Mouse (Mus musculus): ENCODE results near the gene Hspbap1. TPM values are rescaled to one million over a fixed set of nuclear protein-coding genes. Genes with fewer than 3 reads are reported as not detected.
A peak's percentile ranks its signal among the peaks of the same experiment; 100 is the strongest.

Hspbap1 gene
- polyA plus RNA-seq (2012; rRNA removed) = 1.6 and 4.4 TPM in 2 replicates

GRCm38 (mm10) chr16:35769878-35770657 is at the start of gene Hspbap1:
Gene Hspbap1 (plus strand): TSS chr16:35770375.
- under 1% methylated on average over 51 of the region's 51 CpGs for WGBS
- no peaks in the 10 kb centered on the region for H3K36me3 ChIP-seq (ENCODE audit: control insufficient read depth, insufficient read depth, low read length)

GRCm38 (mm10) chr16:35724561-35724960 is 45.6 kb upstream of the Hspbap1 start:
- TF ChIP-seq CTCF (IDR thresholded peaks at IDR 0.05; ENCODE audit: extremely low read depth, insufficient read length, insufficient replicate concordance, low read depth, low read length) = no peak
- TF ChIP-seq POLR2A (IDR thresholded peaks at IDR 0.05; ENCODE audit: low read depth, low read length) = no peak
- Histone ChIP-seq H3K4me1 (ENCODE audit: control insufficient read depth, insufficient read depth, insufficient read length, low read length) (no peaks in the 10 kb centered on the region), H3K36me3 (ENCODE audit: control insufficient read depth, insufficient read depth, low read length) (peaks cover 28% of the 10 kb centered on the region), H3K4me3 (ENCODE audit: low read depth, low read length) (no peak overlapping the region), H3K27ac (ENCODE audit: insufficient read depth, low read depth, low read length) (no peak overlapping the region), H3K27me3 (ENCODE audit: control insufficient read depth, insufficient read depth, low read length) (no peaks in the 10 kb centered on the region)
- WGBS = 91% methylated on average over 6 of the region's 6 CpGs

More at GRCm38 (mm10) chr16:35769878-35770657, at the start of gene Hspbap1:
- TF ChIP-seq POLR2A (IDR thresholded peaks at IDR 0.05; ENCODE audit: low read depth, low read length) (no peak; the same call in none of the 2 replicates), CTCF (IDR thresholded peaks at IDR 0.05; ENCODE audit: extremely low read depth, insufficient read length, insufficient replicate concordance, low read depth, low read length) (no peak)
- peak within 1 kb of the TSS; percentile 93 for H3K4me3 ChIP-seq (ENCODE audit: low read depth, low read length)
- no peaks in the 10 kb centered on the region for H3K27me3 ChIP-seq (ENCODE audit: control insufficient read depth, insufficient read depth, low read length)
- H3K4me1 ChIP-seq (ENCODE audit: control insufficient read depth, insufficient read depth, insufficient read length, low read length) = peaks cover 11% of the 10 kb centered on the region
- H3K27ac ChIP-seq (ENCODE audit: insufficient read depth, low read depth, low read length) = peak within 1 kb of the TSS; percentile 89

- H3K36me3 ChIP-seq (ENCODE audit: control insufficient read depth, insufficient read depth, low read length) = peaks cover 29% of the 10 kb centered on the region
- no peak overlapping the region for H3K4me3 ChIP-seq (ENCODE audit: low read depth, low read length)
- H3K27me3 ChIP-seq (ENCODE audit: control insufficient read depth, insufficient read depth, low read length) = no peaks in the 10 kb centered on the region
- H3K4me1 ChIP-seq (ENCODE audit: control insufficient read depth, insufficient read depth, insufficient read length, low read length) = no peaks in the 10 kb centered on the region
- TF ChIP-seq POLR2A (IDR thresholded peaks at IDR 0.05; ENCODE audit: low read depth, low read length) (no peak), CTCF (IDR thresholded peaks at IDR 0.05; ENCODE audit: extremely low read depth, insufficient read length, insufficient replicate concordance, low read depth, low read length) (no peak)
- H3K27ac ChIP-seq (ENCODE audit: insufficient read depth, low read depth, low read length) = no peak overlapping the region
- 91% methylated on average over 2 of the region's 2 CpGs for WGBS
Observed at GRCm38 (mm10) chr16:35726601-35727000, 43.6 kb upstream of the Hspbap1 start.

- Histone ChIP-seq H3K4me1 (ENCODE audit: control insufficient read depth, insufficient read depth, insufficient read length, low read length) (no peaks in the 10 kb centered on the region), H3K4me3 (ENCODE audit: low read depth, low read length) (no peak overlapping the region), H3K36me3 (ENCODE audit: control insufficient read depth, insufficient read depth, low read length) (peaks cover 40% of the 10 kb centered on the region), H3K27me3 (ENCODE audit: control insufficient read depth, insufficient read depth, low read length) (no peaks in the 10 kb centered on the region), H3K27ac (ENCODE audit: insufficient read depth, low read depth, low read length) (no peak overlapping the region)
- TF ChIP-seq POLR2A (IDR thresholded peaks at IDR 0.05; ENCODE audit: low read depth, low read length) = no peak
- 86% methylated on average over 8 of the region's 8 CpGs for WGBS
Observed at GRCm38 (mm10) chr16:35729151-35729738, 40.9 kb upstream of the Hspbap1 start.

DNA sequence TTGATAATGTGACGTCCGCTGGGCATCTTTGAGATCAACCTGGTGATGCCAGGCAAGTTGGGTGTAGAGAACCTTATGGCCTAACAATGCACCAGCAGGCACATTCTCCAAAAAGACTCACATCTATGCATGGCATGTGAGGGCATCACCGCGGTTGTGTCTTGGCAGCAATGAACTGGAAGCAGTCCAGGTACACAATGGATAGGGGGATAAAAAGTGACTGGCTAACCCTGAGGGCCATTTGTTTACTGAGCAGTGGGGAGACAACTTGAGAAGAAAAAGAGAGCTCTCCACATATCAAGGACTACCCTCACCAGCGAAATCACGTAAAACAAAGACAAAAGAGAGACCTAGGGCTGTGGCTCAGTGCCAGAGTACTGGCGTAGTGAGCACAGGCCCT is 38.1 kb upstream of the Hspbap1 start:
- Histone ChIP-seq H3K36me3 (ENCODE audit: control insufficient read depth, insufficient read depth, low read length) (peaks cover 35% of the 10 kb centered on the region), H3K27ac (ENCODE audit: insufficient read depth, low read depth, low read length) (no peak overlapping the region), H3K27me3 (ENCODE audit: control insufficient read depth, insufficient read depth, low read length) (no peaks in the 10 kb centered on the region), H3K4me1 (ENCODE audit: control insufficient read depth, insufficient read depth, insufficient read length, low read length) (no peaks in the 10 kb centered on the region), H3K4me3 (ENCODE audit: low read depth, low read length) (no peak overlapping the region)
- WGBS = 89% methylated on average over 7 of the region's 7 CpGs
- no peak for TF ChIP-seq CTCF (IDR thresholded peaks at IDR 0.05; ENCODE audit: extremely low read depth, insufficient read length, insufficient replicate concordance, low read depth, low read length)

- Histone ChIP-seq H3K36me3 (ENCODE audit: control insufficient read depth, insufficient read depth, low read length) (peaks cover 30% of the 10 kb centered on the region), H3K27me3 (ENCODE audit: control insufficient read depth, insufficient read depth, low read length) (no peaks in the 10 kb centered on the region), H3K4me3 (ENCODE audit: low read depth, low read length) (no peak overlapping the region), H3K4me1 (ENCODE audit: control insufficient read depth, insufficient read depth, insufficient read length, low read length) (peaks cover 7% of the 10 kb centered on the region), H3K27ac (ENCODE audit: insufficient read depth, low read depth, low read length) (no peak overlapping the region)
- TF ChIP-seq POLR2A (IDR thresholded peaks at IDR 0.05; ENCODE audit: low read depth, low read length) (no peak), CTCF (IDR thresholded peaks at IDR 0.05; ENCODE audit: extremely low read depth, insufficient read length, insufficient replicate concordance, low read depth, low read length) (peak; percentile 92)
- 12% methylated on average over 6 of the region's 6 CpGs for WGBS
Observed at GRCm38 (mm10) chr16:35734038-35734437, 36.1 kb upstream of the Hspbap1 start.

DNA sequence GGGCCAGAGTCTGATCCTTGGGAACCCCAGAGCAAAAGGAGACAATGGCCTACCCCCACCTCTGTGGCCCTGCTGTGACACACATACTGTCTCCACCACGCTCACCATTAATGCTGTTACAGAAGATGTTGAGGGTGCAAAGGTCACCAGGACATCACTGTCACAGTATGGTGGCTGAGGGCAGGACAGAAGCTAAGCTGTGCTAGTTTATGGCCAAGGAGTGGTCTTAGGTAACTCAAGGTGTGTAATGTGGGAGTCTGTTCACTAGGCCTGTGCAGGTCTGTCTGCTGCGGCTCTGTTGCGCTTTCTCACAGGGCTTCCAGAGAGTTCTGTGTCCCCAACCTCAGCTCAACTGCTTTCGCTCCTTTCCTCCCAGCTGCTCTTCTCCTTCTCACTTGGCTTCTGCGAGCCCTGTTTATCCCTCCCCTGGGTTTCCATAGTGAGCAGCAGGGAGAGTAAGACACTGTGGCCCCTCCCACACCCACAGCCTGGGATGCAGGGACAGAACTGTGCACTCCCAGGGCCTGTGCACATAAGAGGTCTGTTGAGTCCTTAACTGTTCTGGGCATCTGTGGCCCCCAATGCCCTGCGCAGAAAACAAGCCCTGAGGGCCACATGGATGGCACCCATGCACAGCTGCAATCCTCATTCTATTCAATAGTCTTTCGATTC is 31.9 kb upstream of the Hspbap1 start:
- Histone ChIP-seq H3K36me3 (ENCODE audit: control insufficient read depth, insufficient read depth, low read length) (peaks cover 9% of the 10 kb centered on the region), H3K4me3 (ENCODE audit: low read depth, low read length) (no peak overlapping the region), H3K4me1 (ENCODE audit: control insufficient read depth, insufficient read depth, insufficient read length, low read length) (peaks cover 7% of the 10 kb centered on the region), H3K27me3 (ENCODE audit: control insufficient read depth, insufficient read depth, low read length) (no peaks in the 10 kb centered on the region), H3K27ac (ENCODE audit: insufficient read depth, low read depth, low read length) (no peak overlapping the region)
- TF ChIP-seq CTCF (IDR thresholded peaks at IDR 0.05; ENCODE audit: extremely low read depth, insufficient read length, insufficient replicate concordance, low read depth, low read length) (no peak), POLR2A (IDR thresholded peaks at IDR 0.05; ENCODE audit: low read depth, low read length) (no peak)
- 78% methylated on average over 7 of the region's 7 CpGs for WGBS

All from small intestine, adult 2 months (tissue).